Mouse (Mus musculus) megakaryocyte, embryonic 14.5 days (primary cell): Measurements from ENCODE around the gene Inpp5k.

Experiments
- FLI1 ChIP-seq: IDR thresholded peaks from 2 replicates; pipeline ENCODE4 v1.6.1; 2012; ENCODE audit warnings: low read length, inconsistent platforms, mixed read lengths
- GATA1 ChIP-seq: IDR thresholded peaks from 3 replicates; pipeline ENCODE4 v1.6.1; 2012; ENCODE audit warnings: mixed read lengths, low read length, inconsistent platforms, borderline replicate concordance

DNA sequence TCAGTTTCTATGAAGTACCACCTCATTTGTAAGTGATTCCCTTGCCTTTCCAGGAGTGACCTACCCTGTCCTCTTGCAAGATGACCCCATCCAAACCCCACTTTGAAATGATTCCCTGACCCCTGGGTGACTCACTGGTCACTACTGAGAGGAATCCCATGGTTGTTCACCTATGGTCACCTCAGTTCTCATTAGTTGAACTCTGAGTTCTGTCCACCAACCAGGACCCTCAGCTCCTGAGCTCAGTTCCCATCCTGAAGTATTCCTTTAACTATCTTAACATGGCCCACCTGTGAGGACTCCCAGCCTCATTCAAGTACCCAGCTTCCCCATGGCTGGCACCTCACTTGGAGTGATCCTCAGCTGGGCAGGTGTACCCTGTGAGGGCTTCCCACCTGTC, 27.1 kb downstream of the Inpp5k start:
- TF ChIP-seq GATA1 (no peak), FLI1 (no peak)
